Mouse (Mus musculus): ENCODE measurements around the gene Trafd1.
"Not testable (repeated sequence)": the region's sequence is repeated elsewhere in the genome, so short reads cannot be mapped to it uniquely, and the experiment has no call there.

Gene Trafd1

GRCm38 (mm10) chr5:121330154-121330816 lies 55.1 kb downstream of the Trafd1 start:
- DNase-seq: not testable (repeated sequence)

GRCm38 (mm10) chr5:121329333-121330058 lies 55.9 kb downstream of the Trafd1 start:
- no peak for DNase-seq

- no peak for DNase-seq
These were observed 59.2 kb downstream of the Trafd1 start for GRCm38 (mm10) chr5:121326079-121326805.
